Mouse (Mus musculus): Measurements from ENCODE around the gene Zcchc14.
"Not testable (repeated sequence)": the region's sequence is repeated elsewhere in the genome, so short reads cannot be mapped to it uniquely, and the experiment has no call there.

Zcchc14 gene

GRCm38 (mm10) chr8:121623043-121623442 lies 29.7 kb downstream of the Zcchc14 start:
- no peak for DNase-seq (ENCODE audit: low read depth, low spot score)

- DNase-seq (ENCODE audit: low read depth, low spot score) = no peak
Measured at GRCm38 (mm10) chr8:121621879-121622278, 30.8 kb downstream of the Zcchc14 start.

GRCm38 (mm10) chr8:121620801-121621516 lies 31.7 kb downstream of the Zcchc14 start:
- no peak for DNase-seq (ENCODE audit: low read depth, low spot score)

- DNase-seq (ENCODE audit: low read depth, low spot score) = no peak
Measured at GRCm38 (mm10) chr8:121619401-121619995, 33.2 kb downstream of the Zcchc14 start.

GRCm38 (mm10) chr8:121613419-121613818 lies 39.3 kb downstream of the Zcchc14 start:
- no peak for DNase-seq (ENCODE audit: low read depth, low spot score)

GRCm38 (mm10) chr8:121609916-121610315 lies 42.8 kb downstream of the Zcchc14 start:
- DNase-seq (ENCODE audit: low read depth, low spot score) = no peak

- no peak for DNase-seq (ENCODE audit: low read depth, low spot score)
Measured at GRCm38 (mm10) chr8:121609251-121609650, 43.5 kb downstream of the Zcchc14 start.

- DNase-seq (ENCODE audit: low read depth, low spot score) = peak; percentile 85
Measured at GRCm38 (mm10) chr8:121607661-121608060, 45.0 kb downstream of the Zcchc14 start.

- DNase-seq (ENCODE audit: low read depth, low spot score) = no peak
Measured at GRCm38 (mm10) chr8:121603801-121604200, 48.9 kb downstream of the Zcchc14 start.

GRCm38 (mm10) chr8:121602860-121603259 lies 49.8 kb downstream of the Zcchc14 start:
- DNase-seq (ENCODE audit: low read depth, low spot score) = peak; percentile 92

GRCm38 (mm10) chr8:121602411-121602810 lies 50.3 kb downstream of the Zcchc14 start:
- DNase-seq (ENCODE audit: low read depth, low spot score) = no peak

- DNase-seq (ENCODE audit: low read depth, low spot score) = no peak
Measured at GRCm38 (mm10) chr8:121599842-121600241, 52.9 kb downstream of the Zcchc14 start.

GRCm38 (mm10) chr8:121598892-121599291 lies 53.8 kb downstream of the Zcchc14 start:
- DNase-seq (ENCODE audit: low read depth, low spot score) = peak; percentile 86

- no peak for DNase-seq (ENCODE audit: low read depth, low spot score)
Measured at GRCm38 (mm10) chr8:121598190-121598589, 54.5 kb downstream of the Zcchc14 start.

- not testable (repeated sequence) for DNase-seq (ENCODE audit: low read depth, low spot score)
Measured at GRCm38 (mm10) chr8:121597492-121597891, 55.2 kb downstream of the Zcchc14 start.

- no peak for DNase-seq (ENCODE audit: low read depth, low spot score)
Measured at GRCm38 (mm10) chr8:121593983-121594382, 58.7 kb downstream of the Zcchc14 start.

- DNase-seq (ENCODE audit: low read depth, low spot score) = no peak
Measured at GRCm38 (mm10) chr8:121593293-121593692, 59.4 kb downstream of the Zcchc14 start.

GRCm38 (mm10) chr8:121591178-121592066 lies 61.3 kb downstream of the Zcchc14 start:
- peak; percentile 93 for DNase-seq (ENCODE audit: low read depth, low spot score)

- peak; percentile 96 for DNase-seq (ENCODE audit: low read depth, low spot score)
Measured at GRCm38 (mm10) chr8:121590203-121591177, 62.2 kb downstream of the Zcchc14 start, which contains the start of gene Map1lc3b. Gene Map1lc3b, plus strand, starts transcription at chr8:121590361.

GRCm38 (mm10) chr8:121589205-121589726 lies 63.4 kb downstream of the Zcchc14 start:
- no peak for DNase-seq (ENCODE audit: low read depth, low spot score)

- DNase-seq (ENCODE audit: low read depth, low spot score) = no peak
Measured at GRCm38 (mm10) chr8:121588750-121589149, 64.0 kb downstream of the Zcchc14 start.
